24 mouse cellular contexts compared by ENCODE assay signal in the genomic region with DNA sequence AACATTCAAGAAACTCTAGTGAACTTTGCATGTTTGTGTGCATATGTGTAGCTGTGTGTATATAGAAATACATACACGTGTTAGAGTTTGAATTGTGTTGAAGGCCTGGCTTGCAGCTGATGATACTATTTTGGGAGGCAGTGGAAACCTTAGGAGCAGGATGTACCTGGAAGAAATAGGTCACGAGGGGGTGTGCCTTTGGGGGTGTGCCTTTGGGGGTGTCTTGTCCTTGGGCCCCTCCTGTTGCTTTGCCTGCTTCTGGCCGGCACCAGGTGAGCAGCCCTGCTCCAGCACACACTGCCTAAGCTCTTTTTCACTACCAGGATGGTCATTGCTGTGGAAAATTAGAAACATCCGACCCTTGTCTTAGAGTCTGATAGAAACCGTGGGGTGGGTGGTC. TPM values are rescaled to one million over a fixed set of nuclear protein-coding genes. Genes with fewer than 3 reads are reported as not detected.
DNase-seq lines count a peak whose midpoint lies in the region; ATAC-seq and TF ChIP-seq lines count a peak whose summit lies in the region.
"Had no signal": no experiment of that assay in that cellular context is flagged by ENCODE, and none has a peak within 500 bp of the region (broad histone marks: within the 10 kb centered on the region; RNA-seq: fewer than 3 reads in every experiment).

No protein-coding gene starts in this region.

- no peak overlapping the region for H3K9ac ChIP-seq in heart, embryonic 12.5 days
- H3K9ac ChIP-seq: forebrain, embryonic 13.5 days; hindbrain, embryonic 14.5 days had no signal

- peaks cover 74% of the 10 kb centered on the region for H3K4me1 ChIP-seq in heart, embryonic 12.5 days (replicated peaks)

- TF ChIP-seq CTCF in gastrocnemius, adult 2 months (IDR thresholded peaks at IDR 0.05) = no peak

- no peak overlapping the region for H3K4me3 ChIP-seq in gastrocnemius, adult 2 months
- no peak overlapping the region for H3K4me3 ChIP-seq in heart, embryonic 12.5 days
- H3K4me3 ChIP-seq: forebrain, embryonic 10.5 days; forebrain, embryonic 13.5 days had no signal

- H3K27me3 ChIP-seq in heart, embryonic 12.5 days (replicated peaks) = no peaks in the 10 kb centered on the region
- H3K27me3 ChIP-seq: CH12.LX; forebrain, embryonic 13.5 days; Patski had no signal

- no peak overlapping the region for H3K4me2 ChIP-seq in heart, embryonic 12.5 days
- H3K4me2 ChIP-seq: forebrain, embryonic 13.5 days; heart, embryonic 11.5 days; hindbrain, embryonic 14.5 days had no signal

- intact Hi-C loops in gastrocnemius, adult 2 months (cut with DNase I) = loop anchor here (2.0 to 5.0 kb wide), 2 partner anchors 38 to 62 kb away; no protein-coding TSS in a partner anchor
- intact Hi-C loops in heart, postnatal 36 days (cut with DNase I) = no loop called here

- no peaks in the 10 kb centered on the region for H3K36me3 ChIP-seq in heart, embryonic 12.5 days
- H3K36me3 ChIP-seq: forebrain, embryonic 10.5 days; G1E had no signal

- H3K27ac ChIP-seq in gastrocnemius, adult 2 months = peak overlapping the region; percentile 86
- peak overlapping the region; percentile 34; the same call in 1 of the 2 replicates for H3K27ac ChIP-seq in heart, embryonic 12.5 days (ENCODE audit: poor library complexity, severe bottlenecking)
- H3K27ac ChIP-seq: forebrain, embryonic 10.5 days; forebrain, embryonic 13.5 days; hindbrain, embryonic 14.5 days; hindbrain, postnatal 0 days had no signal

- ATAC-seq in heart, embryonic 12.5 days (ENCODE audit: insufficient number of reproducible peaks, low FRiP score) = no peak
- ATAC-seq: forebrain, embryonic 13.5 days; forebrain, embryonic 16.5 days; hindbrain, postnatal 0 days; inflammation-experienced regulatory T-cells, adult 6 months; intestine, embryonic 16.5 days; Patski had no signal

- peak; percentile 66 for DNase-seq in gastrocnemius, adult 2 months
- no peak for DNase-seq in gastrocnemius, postnatal 25 days
- DNase-seq in heart, postnatal 36 days = no peak
- DNase-seq in retina, adult 2 months (ENCODE audit: low read depth, low spot score) = peak; percentile 29
- DNase-seq in retina, embryonic 14.5 days (ENCODE audit: low spot score) = no peak
- DNase-seq: adrenal gland, postnatal 10 days; adrenal gland, postnatal 36 days; cerebellum, adult 18-20 months; cerebellum, adult 9-10 months; cerebellum, postnatal 14 days; heart, postnatal 4 days; kidney, adult 18-20 months had no signal

- WGBS in heart, embryonic 12.5 days = 56% methylated on average over 5 of the region's 5 CpGs

- peaks cover 5% of the 10 kb centered on the region; the same call in 1 of the 2 replicates for H3K9me3 ChIP-seq in heart, embryonic 12.5 days (replicated peaks)
- H3K9me3 ChIP-seq: forebrain, embryonic 10.5 days; forebrain, embryonic 13.5 days; G1E had no signal

RNA-seq across cellular contexts. Expression of gene Ppp2r5a, which starts 56.0 kb away (rescaled TPM):
- total RNA-seq in gastrocnemius, adult 2 months (2021) = 10 to 100 TPM; 65.0 to 80.1 TPM
- total RNA-seq in gastrocnemius, postnatal 25 days (2021) = 10 to 100 TPM; 72.6 to 78.7 TPM
- polyA plus RNA-seq in heart, embryonic 12.5 days (2016; fragmentation: Nextera tagmentation; extraction: Ambion mirVana) = 43.0 and 45.6 TPM in 2 replicates
- 100 to 1,000 TPM in 1 of 2 experiments, 10 to 100 TPM in 1; 97.7 to 101 TPM for total RNA-seq in heart, postnatal 36 days (2021)

Comparison
In these comparisons a context has a peak if more than half of its experiments do, and no peak if none do; other contexts are left out.
1. DNase-seq: peak in gastrocnemius, adult 2 months (single experiment) and retina, adult 2 months (single experiment); none in gastrocnemius, postnatal 25 days (single experiment), heart, postnatal 36 days (0 of 2) and retina, embryonic 14.5 days (single experiment).